Mouse (Mus musculus) liver, embryonic 11.5 days (tissue): ENCODE measurements around the gene Cpsf2. TPM values are rescaled to one million over a fixed set of nuclear protein-coding genes. Genes with fewer than 3 reads are reported as not detected.

Experiments used
- ATAC-seq: fragments of 200-750 bp; cut with Nextera tagmentation; replicated peaks from 2 replicates; pipeline ENCODE4 v1.8.0; 2017; ENCODE audit warnings: moderate number of reproducible peaks, mild to moderate bottlenecking, moderate TSS enrichment, moderate library complexity; ENCODE audit not compliant: low FRiP score
- DNase-seq: peaks from one replicate; pipeline ENCODE4 v3.0.0-alpha.2; 2017; ENCODE audit warnings: low spot score
- H3K27ac ChIP-seq: fragments of 300-500 bp; sonication (generic); 2 replicates; pipeline ENCODE4 v1.5.1; 2014; ENCODE audit warnings: mild to moderate bottlenecking, low read depth, low read length, control low read depth
- H3K27me3 ChIP-seq: fragments of 300-500 bp; sonication (generic); replicated peaks from 2 replicates; pipeline ENCODE4 v1.6.1; 2014; ENCODE audit warnings: low read length, mixed read lengths; ENCODE audit not compliant: control insufficient read depth, insufficient read depth
- H3K36me3 ChIP-seq: fragments of 300-500 bp; sonication (generic); 2 replicates; pipeline ENCODE4 v1.6.1; 2014; ENCODE audit warnings: mild to moderate bottlenecking, low read length, moderate library complexity, mixed read lengths; ENCODE audit not compliant: control insufficient read depth, insufficient read depth
- H3K4me1 ChIP-seq: fragments of 300-500 bp; sonication (generic); replicated peaks from 2 replicates; pipeline ENCODE4 v1.6.1; 2014; ENCODE audit warnings: low read length, mixed read lengths; ENCODE audit not compliant: control insufficient read depth, insufficient read depth
- H3K4me2 ChIP-seq: fragments of 300-500 bp; sonication (generic); 2 replicates; pipeline ENCODE4 v1.6.1; 2014; ENCODE audit warnings: mild to moderate bottlenecking, control low read depth, moderate library complexity
- H3K4me3 ChIP-seq: fragments of 300-500 bp; sonication (generic); 2 replicates; pipeline ENCODE4 v1.5.1; 2014; ENCODE audit warnings: low read depth, low read length, control low read depth
- H3K9ac ChIP-seq: fragments of 300-500 bp; sonication (generic); 2 replicates; pipeline ENCODE4 v1.6.1; 2014; ENCODE audit warnings: low read depth, low read length, control low read depth
- H3K9me3 ChIP-seq: fragments of 300-500 bp; sonication (generic); 2 replicates; pipeline ENCODE4 v1.6.1; 2016; ENCODE audit warnings: low read length, inconsistent platforms, mixed read lengths; ENCODE audit not compliant: control insufficient read depth
- WGBS: fragments of 180-500 bp; shearing (Covaris S2); extraction: QIAGEN DNeasy Blood & Tissue Kit; methylation state at CpG from one replicate; pipeline ENCODE4 v1.1.7; 2014; 5-methylcytosine and 5-hydroxymethylcytosine counted together
- polyA plus RNA-seq: library from polyadenylated mRNA; unstranded; fragments of >200 nt; fragmentation: Nextera tagmentation; extraction: Ambion mirVana; gene quantifications from 2 replicates; pipeline ENCODE4 v1.2.1, GENCODE M21; 2014

The Cpsf2 gene
- polyA plus RNA-seq, 1 experiment from 2014 or later = 46.9 TPM

GRCm38 (mm10) chr12:101994576-101995467 lies 19.0 kb downstream of the Cpsf2 start:
- H3K27me3 ChIP-seq = no peaks in the 10 kb centered on the region
- no peaks in the 10 kb centered on the region for H3K4me1 ChIP-seq
- peaks cover 65% of the 10 kb centered on the region for H3K36me3 ChIP-seq
- no peak overlapping the region for H3K4me2 ChIP-seq
- no peak overlapping the region for H3K27ac ChIP-seq
- WGBS = 80% methylated on average over 8 of the region's 8 CpGs
- H3K4me3 ChIP-seq = no peak overlapping the region
- ATAC-seq = no peak
- DNase-seq = no peak
- no peak overlapping the region for H3K9ac ChIP-seq
- no peaks in the 10 kb centered on the region for H3K9me3 ChIP-seq

GRCm38 (mm10) chr12:101998929-101999328 lies 23.1 kb downstream of the Cpsf2 start:
- no peak for DNase-seq
- 85% methylated on average over 5 of the region's 5 CpGs for WGBS
- peaks cover 55% of the 10 kb centered on the region for H3K36me3 ChIP-seq
- no peaks in the 10 kb centered on the region for H3K9me3 ChIP-seq
- H3K27me3 ChIP-seq = no peaks in the 10 kb centered on the region
- no peak overlapping the region for H3K4me2 ChIP-seq
- no peak overlapping the region for H3K9ac ChIP-seq
- ATAC-seq = no peak
- H3K4me3 ChIP-seq = no peak overlapping the region
- H3K27ac ChIP-seq = no peak overlapping the region
- H3K4me1 ChIP-seq = no peaks in the 10 kb centered on the region

- Histone ChIP-seq H3K9ac (no peak overlapping the region), H3K27ac (no peak overlapping the region), H3K36me3 (peaks cover 58% of the 10 kb centered on the region), H3K4me3 (no peak overlapping the region), H3K4me2 (no peak overlapping the region), H3K9me3 (no peaks in the 10 kb centered on the region), H3K27me3 (no peaks in the 10 kb centered on the region), H3K4me1 (no peaks in the 10 kb centered on the region)
- ATAC-seq (no peak), DNase-seq (no peak)
- 90% methylated on average over 11 of the region's 11 CpGs for WGBS
Measured at GRCm38 (mm10) chr12:102000785-102001184, 25.0 kb downstream of the Cpsf2 start.

- H3K4me3 ChIP-seq = no peak overlapping the region
- no peak overlapping the region for H3K4me2 ChIP-seq
- 85% methylated on average over 16 of the region's 16 CpGs for WGBS
- no peaks in the 10 kb centered on the region for H3K27me3 ChIP-seq
- no peak overlapping the region for H3K9ac ChIP-seq
- H3K27ac ChIP-seq = no peak overlapping the region
- no peaks in the 10 kb centered on the region for H3K9me3 ChIP-seq
- peaks cover 15% of the 10 kb centered on the region for H3K36me3 ChIP-seq
- DNase-seq (no peak), ATAC-seq (no peak)
- H3K4me1 ChIP-seq = no peaks in the 10 kb centered on the region; the same call in 1 of the 2 replicates
Measured at GRCm38 (mm10) chr12:102008111-102008977, 32.6 kb downstream of the Cpsf2 start.

- no peak overlapping the region for H3K4me2 ChIP-seq
- H3K9ac ChIP-seq = no peak overlapping the region
- no peaks in the 10 kb centered on the region; the same call in 1 of the 2 replicates for H3K4me1 ChIP-seq
- no peaks in the 10 kb centered on the region for H3K9me3 ChIP-seq
- no peak overlapping the region for H3K27ac ChIP-seq
- DNase-seq = no peak
- H3K36me3 ChIP-seq = peaks cover 10% of the 10 kb centered on the region
- no peaks in the 10 kb centered on the region for H3K27me3 ChIP-seq
- no peak for ATAC-seq
- H3K4me3 ChIP-seq = no peak overlapping the region
- 85% methylated on average over 6 of the region's 6 CpGs for WGBS
Measured at GRCm38 (mm10) chr12:102009551-102009950, 33.8 kb downstream of the Cpsf2 start.

- DNase-seq (no peak), ATAC-seq (no peak)
- no peaks in the 10 kb centered on the region for H3K27me3 ChIP-seq
- H3K4me2 ChIP-seq = no peak overlapping the region
- no peaks in the 10 kb centered on the region; the same call in 1 of the 2 replicates for H3K4me1 ChIP-seq
- H3K36me3 ChIP-seq = no peaks in the 10 kb centered on the region
- no peaks in the 10 kb centered on the region for H3K9me3 ChIP-seq
- 66% methylated on average over 5 of the region's 5 CpGs for WGBS
- H3K4me3 ChIP-seq = no peak overlapping the region
- no peak overlapping the region for H3K9ac ChIP-seq
- H3K27ac ChIP-seq = no peak overlapping the region
Measured at GRCm38 (mm10) chr12:102014411-102014810, 38.6 kb downstream of the Cpsf2 start.

GRCm38 (mm10) chr12:102015127-102015526 lies 39.3 kb downstream of the Cpsf2 start:
- WGBS = 90% methylated on average over 6 of the region's 6 CpGs
- Histone ChIP-seq H3K9ac (no peak overlapping the region), H3K4me1 (no peaks in the 10 kb centered on the region), H3K36me3 (no peaks in the 10 kb centered on the region), H3K27me3 (no peaks in the 10 kb centered on the region), H3K4me2 (no peak overlapping the region), H3K9me3 (no peaks in the 10 kb centered on the region), H3K27ac (no peak overlapping the region), H3K4me3 (no peak overlapping the region)
- DNase-seq = no peak
- no peak for ATAC-seq

- Histone ChIP-seq H3K4me2 (no peak overlapping the region), H3K27ac (no peak overlapping the region), H3K4me1 (no peaks in the 10 kb centered on the region), H3K36me3 (no peaks in the 10 kb centered on the region), H3K4me3 (no peak overlapping the region), H3K9me3 (no peaks in the 10 kb centered on the region), H3K9ac (no peak overlapping the region), H3K27me3 (no peaks in the 10 kb centered on the region)
- ATAC-seq (no peak), DNase-seq (no peak)
- WGBS = 83% methylated on average over 6 of the region's 6 CpGs
Measured at GRCm38 (mm10) chr12:102021923-102022322, 46.1 kb downstream of the Cpsf2 start.
